Mouse (Mus musculus) activated CD4-positive, CD25-positive, alpha-beta regulatory T cell (primary cell): ENCODE results near the gene Cab39l. TPM values are rescaled to one million over a fixed set of nuclear protein-coding genes. Genes with fewer than 3 reads are reported as not detected.

Experiments used
- polyA plus RNA-seq, 2 experiments: library from polyadenylated mRNA; unstranded; fragments of 100-300 nt; shearing (Covaris generic); gene quantifications; one replicate each; pipeline ENCODE4 v1.2.1; 2017

The Cab39l gene
- 10 to 100 TPM; 51.1 to 54.9 TPM for polyA plus RNA-seq

GRCm38 (mm10) chr14:59440558-59441471, at the start of gene Cab39l, which contains the start of gene Setdb2:
TSS of gene Cab39l (plus strand) at chr14:59440972.
TSS of gene Setdb2 (minus strand) at chr14:59440884.

GRCm38 (mm10) chr14:59395281-59395680, 45.5 kb upstream of the Cab39l start, which contains the start of gene Phf11c:
TSS of gene Phf11c (minus strand) at chr14:59395381.

GRCm38 (mm10) chr14:59597398-59598259, 156.9 kb downstream of the Cab39l start, which contains the start of gene Cdadc1:
TSS of gene Cdadc1 (minus strand) at chr14:59597959.

DNA sequence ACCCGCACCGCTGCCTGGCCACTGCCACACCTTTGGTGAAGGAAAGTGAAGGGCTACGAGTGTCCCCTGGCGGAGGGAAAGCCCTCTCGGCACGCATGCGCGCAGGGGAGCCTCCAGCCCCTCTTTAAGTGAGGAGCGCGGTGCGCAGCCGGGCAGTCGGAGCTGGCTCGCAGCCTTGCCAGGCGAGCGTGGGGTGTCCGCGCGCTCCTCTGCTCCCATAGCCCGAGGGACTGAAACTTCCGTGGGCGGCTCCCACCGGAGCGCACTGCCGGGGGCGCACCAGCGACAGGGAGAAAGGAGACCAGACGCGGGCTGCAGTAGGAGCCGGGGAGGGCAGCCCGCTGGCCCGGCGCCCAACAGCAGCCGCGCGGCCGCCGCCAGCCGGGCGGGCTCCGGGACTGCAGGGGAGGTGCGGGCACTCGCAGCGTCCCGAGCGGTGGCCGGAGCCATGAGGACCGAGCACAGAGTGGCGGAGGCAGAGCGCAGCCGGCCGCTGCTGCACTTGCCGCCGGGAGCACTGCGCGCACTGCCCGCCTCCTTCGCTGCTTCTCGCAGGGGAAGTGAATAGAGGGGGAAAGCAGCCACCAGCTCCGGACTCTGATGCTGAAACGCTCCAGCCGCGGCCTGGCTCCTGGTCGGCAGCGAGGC, 184.5 kb downstream of the Cab39l start, which contains the start of gene Shisa2:
Gene Shisa2, plus strand, starts transcription at position 151 of the 648 bp plus-strand sequence.

Other genes with a start within 250 kb of the Cab39l start
- 10 to 100 TPM; 53.7 to 61.2 TPM for gene Rcbtb1, start 239.8 kb upstream of the Cab39l start, polyA plus RNA-seq
- gene Gm6904, start 180.8 kb upstream of the Cab39l start, polyA plus RNA-seq, result 1 to 10 TPM; 7.9 to 9.1 TPM
- 10 to 100 TPM; 25.6 to 62.0 TPM for gene Phf11a, start 143.4 kb upstream of the Cab39l start, polyA plus RNA-seq
- gene Phf11b, start 99.6 kb upstream of the Cab39l start, polyA plus RNA-seq, result 100 to 1,000 TPM; 167 to 245 TPM
- 10 to 100 TPM; 15.3 to 17.1 TPM for gene Phf11d, start 75.5 kb upstream of the Cab39l start, polyA plus RNA-seq
- 10 to 100 TPM; 26.8 to 27.6 TPM for gene Phf11c, start 45.6 kb upstream of the Cab39l start, polyA plus RNA-seq
- gene Setdb2, start 88 bp upstream of the Cab39l start, polyA plus RNA-seq, result 10 to 100 TPM; 19.4 to 21.0 TPM
- 10 to 100 TPM; 31.3 to 33.9 TPM for gene Cdadc1, start 157.0 kb downstream of the Cab39l start, polyA plus RNA-seq
- under 1 TPM in 1 of 2 experiments, not detected in 1; 0.07 TPM for gene Shisa2, start 184.3 kb downstream of the Cab39l start, polyA plus RNA-seq